Mouse (Mus musculus): ENCODE data around the gene Cldn14.

- TF ChIP-seq POLR2A (IDR thresholded peaks at IDR 0.05; ENCODE audit: low read depth, low read length) (no peak), CTCF (IDR thresholded peaks at IDR 0.05; ENCODE audit: extremely low read depth, insufficient read length, insufficient replicate concordance, low read depth, low read length) (no peak)
These were observed 94.6 kb downstream of the Cldn14 start for GRCm38 (mm10) chr16:93913881-93914576.

Measured in small intestine, adult 2 months (tissue).